Mouse (Mus musculus) limb, embryonic 10.5 days (tissue): Measurements from ENCODE around the gene Nbl1. TPM values are rescaled to one million over a fixed set of nuclear protein-coding genes. Genes with fewer than 3 reads are reported as not detected.
A peak's percentile ranks its signal among the peaks of the same experiment; 100 is the strongest.

Source experiments
- DNase-seq: peaks from one replicate; pipeline ENCODE4 v3.0.0-alpha.2; 2017; ENCODE audit warnings: low spot score
- H3K27ac ChIP-seq: fragments of 300-500 bp; sonication (generic); 2 replicates; pipeline ENCODE4 v1.5.1; 2016; ENCODE audit warnings: mild to moderate bottlenecking
- H3K27me3 ChIP-seq: fragments of 300-500 bp; sonication (generic); 2 replicates; pipeline ENCODE4 v1.6.1; 2016; ENCODE audit warnings: low read depth, mild to moderate bottlenecking; ENCODE audit not compliant: poor library complexity, severe bottlenecking
- H3K36me3 ChIP-seq: fragments of 300-500 bp; sonication (generic); 2 replicates; pipeline ENCODE4 v1.6.1; 2016; ENCODE audit warnings: mild to moderate bottlenecking, moderate library complexity
- H3K4me1 ChIP-seq: fragments of 300-500 bp; sonication (generic); 2 replicates; pipeline ENCODE4 v1.6.1; 2016
- H3K4me3 ChIP-seq: fragments of 300-500 bp; sonication (generic); 2 replicates; pipeline ENCODE4 v1.5.1; 2016; ENCODE audit warnings: mild to moderate bottlenecking, moderate library complexity
- H3K9me3 ChIP-seq: fragments of 300-500 bp; sonication (generic); replicated peaks from 2 replicates; pipeline ENCODE4 v1.6.1; 2016; ENCODE audit warnings: mild to moderate bottlenecking
- WGBS: fragments of 180-500 bp; shearing (Covaris S2); methylation state at CpG from one replicate; pipeline ENCODE4 v1.1.7; 2016; 5-methylcytosine and 5-hydroxymethylcytosine counted together
- polyA plus RNA-seq: library from polyadenylated mRNA; unstranded; fragments of >200 nt; fragmentation: Nextera tagmentation; extraction: Ambion mirVana; gene quantifications from 2 replicates; pipeline ENCODE4 v1.2.1, GENCODE M21; 2016

The Nbl1 gene
- polyA plus RNA-seq, 1 experiment from 2014 or later, result 28.7 TPM

DNA sequence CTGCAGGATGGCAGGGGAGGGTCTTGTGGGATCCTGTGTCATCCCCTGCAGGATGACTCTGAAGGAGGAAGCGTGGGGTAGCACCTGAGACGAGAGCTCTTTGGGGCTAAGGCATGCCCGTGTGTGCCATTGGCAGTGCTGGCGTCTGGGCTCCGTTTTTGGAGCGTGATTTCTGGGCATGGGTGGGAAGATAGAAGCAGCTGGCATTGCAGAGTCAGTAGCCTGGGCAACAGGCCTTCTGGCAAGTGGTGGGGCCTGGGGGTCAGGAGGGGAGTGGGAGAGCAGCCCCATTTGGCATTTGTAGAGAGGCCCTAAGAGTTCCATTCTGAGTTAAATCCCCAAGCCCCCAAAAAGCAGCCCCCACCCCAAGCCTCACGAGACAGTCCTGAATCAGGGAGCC lies 40.0 kb downstream of the Nbl1 start:
- Histone ChIP-seq H3K9me3 (no peaks in the 10 kb centered on the region), H3K27ac (no peak overlapping the region), H3K4me1 (no peaks in the 10 kb centered on the region; the same call in 1 of the 2 replicates), H3K36me3 (no peaks in the 10 kb centered on the region), H3K27me3 (no peaks in the 10 kb centered on the region), H3K4me3 (no peak overlapping the region)
- 86% methylated on average over 7 of the region's 7 CpGs for WGBS
- DNase-seq, result no peak

DNA sequence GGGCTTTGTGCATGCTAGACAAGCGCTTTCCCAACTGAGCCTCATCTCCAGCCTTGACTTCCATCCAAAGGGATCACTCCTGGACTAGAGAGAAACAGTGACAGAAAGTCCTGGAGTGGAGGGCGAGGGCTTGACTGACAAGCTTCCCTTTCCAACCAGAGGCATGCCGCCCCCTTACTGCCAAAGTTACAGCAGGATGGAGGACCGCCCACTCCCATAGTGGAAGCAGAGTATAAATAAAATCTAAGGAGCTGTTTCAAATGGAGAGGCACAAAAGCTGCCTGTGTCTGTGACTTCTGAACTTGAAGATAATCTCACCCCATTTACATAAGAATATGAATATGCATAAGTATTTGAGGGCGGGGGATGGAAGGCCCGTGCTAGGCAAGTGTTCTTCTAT lies 44.3 kb downstream of the Nbl1 start:
- Histone ChIP-seq H3K36me3 (no peaks in the 10 kb centered on the region), H3K4me3 (no peak overlapping the region), H3K27me3 (no peaks in the 10 kb centered on the region), H3K4me1 (peaks cover 6% of the 10 kb centered on the region), H3K27ac (no peak overlapping the region), H3K9me3 (no peaks in the 10 kb centered on the region)
- 79% methylated on average over 6 of the region's 6 CpGs for WGBS
- no peak for DNase-seq

DNA sequence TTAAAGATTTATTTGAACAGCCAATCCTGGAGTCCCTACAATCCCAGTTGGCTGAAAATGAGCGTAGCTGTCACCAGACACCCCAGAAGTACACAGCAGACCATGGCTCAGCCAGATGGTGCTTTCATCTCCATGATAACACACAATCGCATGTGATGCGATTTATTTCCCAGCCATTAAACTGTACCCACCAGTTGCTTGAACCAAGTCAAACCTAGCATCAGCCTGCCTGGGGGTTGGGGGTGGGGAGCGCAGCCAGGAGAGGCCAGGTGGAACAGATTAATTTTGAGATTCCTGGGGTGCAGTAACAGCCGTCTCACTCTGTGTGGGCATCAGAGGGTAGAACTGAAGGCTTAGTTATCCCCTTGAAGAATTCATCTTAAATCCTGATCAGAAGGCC lies 46.4 kb downstream of the Nbl1 start:
- Histone ChIP-seq H3K4me1 (peaks cover 6% of the 10 kb centered on the region), H3K4me3 (no peak overlapping the region), H3K36me3 (no peaks in the 10 kb centered on the region), H3K27me3 (no peaks in the 10 kb centered on the region), H3K9me3 (no peaks in the 10 kb centered on the region), H3K27ac (no peak overlapping the region)
- WGBS, result 84% methylated on average over 5 of the region's 5 CpGs
- no peak for DNase-seq

GRCm38 (mm10) chr4:139044566-139044965 lies 48.2 kb downstream of the Nbl1 start:
- H3K9me3 ChIP-seq, result no peaks in the 10 kb centered on the region
- DNase-seq, result no peak
- no peak overlapping the region for H3K27ac ChIP-seq
- H3K4me1 ChIP-seq, result peaks cover 20% of the 10 kb centered on the region
- no peak overlapping the region for H3K4me3 ChIP-seq
- 87% methylated on average over 5 of the region's 5 CpGs for WGBS
- peaks cover 13% of the 10 kb centered on the region; the same call in 1 of the 2 replicates for H3K27me3 ChIP-seq
- H3K36me3 ChIP-seq, result no peaks in the 10 kb centered on the region

- Histone ChIP-seq H3K27ac (no peak overlapping the region), H3K4me3 (no peak overlapping the region), H3K36me3 (no peaks in the 10 kb centered on the region), H3K4me1 (peaks cover 23% of the 10 kb centered on the region), H3K9me3 (no peaks in the 10 kb centered on the region), H3K27me3 (peaks cover 17% of the 10 kb centered on the region; the same call in 1 of the 2 replicates)
- WGBS, result 85% methylated on average over 2 of the region's 2 CpGs
- DNase-seq, result no peak
Measured at GRCm38 (mm10) chr4:139043600-139043999, 49.2 kb downstream of the Nbl1 start.

GRCm38 (mm10) chr4:139042611-139043010 lies 50.2 kb downstream of the Nbl1 start:
- Histone ChIP-seq H3K4me3 (no peak overlapping the region), H3K36me3 (no peaks in the 10 kb centered on the region), H3K27ac (no peak overlapping the region), H3K27me3 (peaks cover 17% of the 10 kb centered on the region; the same call in 1 of the 2 replicates), H3K9me3 (no peaks in the 10 kb centered on the region), H3K4me1 (peaks cover 32% of the 10 kb centered on the region)
- WGBS, result 81% methylated on average over 5 of the region's 5 CpGs
- DNase-seq, result no peak

DNA sequence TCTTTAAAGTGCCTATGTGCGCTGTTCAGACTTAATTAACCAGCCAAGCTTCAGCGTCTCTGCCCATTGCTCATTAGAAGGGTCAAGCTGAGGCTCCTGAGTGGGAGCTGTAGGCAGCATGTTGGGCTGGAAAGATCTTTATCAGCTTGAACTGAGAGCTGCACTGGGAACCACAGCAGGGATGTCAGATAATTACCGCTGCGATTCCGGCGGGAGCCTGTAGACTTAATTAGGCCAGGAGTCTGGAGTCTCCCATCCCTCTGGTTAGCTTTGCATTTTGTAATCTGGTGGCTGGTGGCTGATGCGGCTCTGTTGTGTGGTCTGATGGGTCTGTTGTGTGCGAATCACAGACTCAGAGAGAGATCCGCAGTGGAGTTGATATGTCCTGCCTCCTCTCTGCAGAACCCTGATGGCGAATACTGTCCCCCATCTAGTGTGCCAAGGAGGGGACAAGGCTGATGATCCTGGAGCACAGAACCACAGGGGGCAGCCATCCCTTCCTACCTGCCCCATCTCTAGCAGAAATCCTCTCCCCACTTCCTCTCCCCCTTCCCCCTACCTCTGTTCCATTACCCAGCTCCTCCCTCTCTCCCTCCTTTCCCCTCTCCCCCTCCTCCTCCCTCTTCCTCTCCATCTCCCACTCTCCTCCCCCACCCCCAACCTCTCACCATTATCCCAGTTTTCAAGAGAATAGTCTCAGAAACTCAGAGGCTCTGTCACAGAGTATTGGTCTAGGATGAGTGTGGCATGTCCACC lies 52.5 kb downstream of the Nbl1 start:
- no peak overlapping the region; the same call in 1 of the 2 replicates for H3K27ac ChIP-seq
- WGBS, result 6% methylated on average over 10 of the region's 10 CpGs
- H3K27me3 ChIP-seq, result peaks cover 17% of the 10 kb centered on the region; the same call in 1 of the 2 replicates
- no peaks in the 10 kb centered on the region for H3K9me3 ChIP-seq
- H3K4me3 ChIP-seq, result peak overlapping the region; percentile 10; the same call in 1 of the 2 replicates
- peak; percentile 38 for DNase-seq
- H3K4me1 ChIP-seq, result peaks cover 28% of the 10 kb centered on the region
- no peaks in the 10 kb centered on the region for H3K36me3 ChIP-seq

- H3K9me3 ChIP-seq, result no peaks in the 10 kb centered on the region
- peaks cover 17% of the 10 kb centered on the region; the same call in 1 of the 2 replicates for H3K27me3 ChIP-seq
- WGBS, result 83% methylated on average over 17 of the region's 17 CpGs
- H3K36me3 ChIP-seq, result no peaks in the 10 kb centered on the region
- no peak overlapping the region for H3K4me3 ChIP-seq
- H3K4me1 ChIP-seq, result peaks cover 28% of the 10 kb centered on the region
- no peak overlapping the region for H3K27ac ChIP-seq
- no peak for DNase-seq
Measured at GRCm38 (mm10) chr4:139037795-139038607, 54.8 kb downstream of the Nbl1 start.

GRCm38 (mm10) chr4:139035799-139036198 lies 57.0 kb downstream of the Nbl1 start:
- H3K4me3 ChIP-seq, result no peak overlapping the region
- peaks cover 16% of the 10 kb centered on the region; the same call in 1 of the 2 replicates for H3K27me3 ChIP-seq
- DNase-seq, result no peak
- H3K4me1 ChIP-seq, result peaks cover 29% of the 10 kb centered on the region
- H3K9me3 ChIP-seq, result no peaks in the 10 kb centered on the region
- H3K27ac ChIP-seq, result no peak overlapping the region
- 94% methylated on average over 3 of the region's 3 CpGs for WGBS
- H3K36me3 ChIP-seq, result no peaks in the 10 kb centered on the region

DNA sequence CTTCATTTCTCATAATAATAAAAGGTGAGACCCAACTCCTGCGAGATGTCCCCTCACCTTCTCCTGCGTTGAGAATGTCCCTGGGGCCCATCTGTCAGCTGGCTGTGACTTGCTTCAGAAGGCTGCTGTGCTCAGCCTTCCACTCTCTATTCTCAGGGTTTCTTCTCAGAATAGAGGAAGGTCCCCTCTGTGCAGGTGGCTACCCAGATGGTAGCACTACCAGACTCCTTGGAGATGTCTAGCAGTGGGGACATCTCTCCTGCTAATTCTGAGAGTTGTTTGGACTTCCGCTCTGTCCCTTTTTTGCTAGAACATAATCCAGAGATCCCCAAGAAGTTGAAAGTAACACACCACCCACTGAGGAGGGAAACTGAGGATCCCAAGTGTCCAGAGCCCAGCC lies 57.9 kb downstream of the Nbl1 start:
- H3K4me1 ChIP-seq, result peaks cover 20% of the 10 kb centered on the region
- no peak overlapping the region for H3K27ac ChIP-seq
- whole genome bisulfite sequencing, result 95% methylated on average over 3 of the region's 3 CpGs
- H3K9me3 ChIP-seq, result no peaks in the 10 kb centered on the region
- no peak overlapping the region for H3K4me3 ChIP-seq
- peaks cover 8% of the 10 kb centered on the region; the same call in 1 of the 2 replicates for H3K27me3 ChIP-seq
- H3K36me3 ChIP-seq, result no peaks in the 10 kb centered on the region
- DNase-seq, result no peak

DNA sequence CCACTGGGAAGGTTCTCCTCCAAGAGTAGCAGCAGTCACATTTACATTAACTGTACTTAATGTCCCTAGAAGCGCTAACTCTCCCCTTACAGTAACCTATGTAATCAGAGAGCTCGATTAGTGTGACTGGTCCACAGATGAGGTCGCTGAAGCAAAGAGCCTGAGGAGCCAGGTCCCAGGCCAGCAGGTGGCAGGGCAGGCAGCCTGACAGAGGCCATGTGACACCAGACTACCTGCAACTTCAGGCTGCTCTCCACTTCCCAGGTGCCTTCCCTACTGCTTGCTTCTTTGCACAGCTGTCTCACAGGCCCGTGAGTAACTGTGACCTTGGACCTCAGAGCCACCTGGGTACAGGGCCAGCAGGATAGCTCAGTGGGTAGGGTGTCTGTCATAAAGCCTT lies 58.3 kb downstream of the Nbl1 start:
- H3K4me1 ChIP-seq, result peaks cover 16% of the 10 kb centered on the region
- no peaks in the 10 kb centered on the region for H3K9me3 ChIP-seq
- no peaks in the 10 kb centered on the region for H3K36me3 ChIP-seq
- H3K4me3 ChIP-seq, result no peak overlapping the region
- H3K27me3 ChIP-seq, result peaks cover 4% of the 10 kb centered on the region; the same call in 1 of the 2 replicates
- no peak overlapping the region for H3K27ac ChIP-seq
- no peak for DNase-seq
- WGBS, result 52% methylated on average over 4 of the region's 4 CpGs

DNA sequence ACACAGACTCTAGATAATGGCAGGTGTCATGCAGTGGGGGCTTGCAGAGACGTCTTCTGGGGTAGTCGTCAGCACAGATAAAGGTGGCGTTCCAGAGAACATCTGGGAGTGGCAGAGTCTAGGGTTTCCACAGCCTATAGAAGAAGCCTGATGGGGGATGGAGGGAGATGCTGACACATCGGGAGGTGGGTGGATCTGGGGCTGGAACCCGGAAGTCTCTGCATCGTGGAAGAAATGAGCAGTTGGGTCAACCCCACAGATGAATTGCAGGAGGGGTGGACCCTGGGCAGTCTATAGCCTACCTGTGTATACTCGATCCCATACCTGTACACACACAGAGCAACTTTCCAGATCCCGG lies 58.8 kb downstream of the Nbl1 start:
- WGBS, result 85% methylated on average over 8 of the region's 8 CpGs
- H3K27me3 ChIP-seq, result no peaks in the 10 kb centered on the region
- no peaks in the 10 kb centered on the region for H3K36me3 ChIP-seq
- peaks cover 14% of the 10 kb centered on the region for H3K4me1 ChIP-seq
- no peak for DNase-seq
- no peak overlapping the region for H3K27ac ChIP-seq
- no peaks in the 10 kb centered on the region for H3K9me3 ChIP-seq
- H3K4me3 ChIP-seq, result no peak overlapping the region
